8 mouse cellular contexts compared by ENCODE assay signal in genomic region chr19:10576690-10577561, GRCm38 (mm10). TPM values are rescaled to one million over a fixed set of nuclear protein-coding genes. Genes with fewer than 3 reads are reported as not detected.
DNase-seq lines count a peak whose midpoint lies in the region; ATAC-seq and TF ChIP-seq lines count a peak whose summit lies in the region.

Cyb561a3 (plus strand) TSS chr19:10577172.
Tmem138 (minus strand) TSS chr19:10577362.

- peak; percentile 94 for ATAC-seq in embryonic facial prominence, embryonic 15.5 days (ENCODE audit: insufficient number of reproducible peaks, low FRiP score, low TSS enrichment, low read depth)
- ATAC-seq in limb, embryonic 14.5 days (ENCODE audit: low FRiP score, low read depth): peak; percentile 96
- peak; percentile 94 for ATAC-seq in midbrain, postnatal 0 days (ENCODE audit: low FRiP score)

- H3K4me2 ChIP-seq in embryonic facial prominence, embryonic 15.5 days (replicated peaks): peak within 1 kb of the TSS; percentile 66
- H3K4me2 ChIP-seq in limb, embryonic 14.5 days (replicated peaks; ENCODE audit: low read depth, low read length, severe bottlenecking): peak within 1 kb of the TSS; percentile 61
- H3K4me2 ChIP-seq in midbrain, postnatal 0 days (ENCODE audit: low read depth, low read length, poor library complexity, severe bottlenecking): peak within 1 kb of the TSS; percentile 77

- DNase-seq in 416B (ENCODE audit: low read depth): peak; percentile 98
- DNase-seq in heart, adult 8-10 months (ENCODE audit: low spot score): peak; percentile 95
- peak; percentile 96 for DNase-seq in kidney, adult 9 months
- DNase-seq in limb, embryonic 14.5 days (ENCODE audit: low spot score): peak; percentile 96
- DNase-seq in midbrain, postnatal 0 days (ENCODE audit: low spot score): peak; percentile 97
- DNase-seq in spleen, postnatal 14 days (ENCODE audit: low spot score in 2 of 2): peak; percentile 79 to 90

- H3K9me3 ChIP-seq in embryonic facial prominence, embryonic 15.5 days (replicated peaks): no peaks in the 10 kb centered on the region
- no peaks in the 10 kb centered on the region for H3K9me3 ChIP-seq in limb, embryonic 14.5 days (ENCODE audit: control insufficient read depth, low read length)
- H3K9me3 ChIP-seq in midbrain, postnatal 0 days (ENCODE audit: low read length): no peaks in the 10 kb centered on the region

- peak within 1 kb of the TSS; percentile 87 for H3K27ac ChIP-seq in bone marrow, adult 2 months (ENCODE audit: control insufficient read depth, insufficient read depth, low read depth, low read length, poor library complexity)
- H3K27ac ChIP-seq in embryonic facial prominence, embryonic 15.5 days (replicated peaks): peak within 1 kb of the TSS; percentile 90
- peak within 1 kb of the TSS; percentile 79 for H3K27ac ChIP-seq in limb, embryonic 14.5 days (replicated peaks; ENCODE audit: low read depth, low read length)
- H3K27ac ChIP-seq in midbrain, postnatal 0 days (ENCODE audit: low read depth, low read length): peak within 1 kb of the TSS; percentile 92

- peaks cover 28% of the 10 kb centered on the region for H3K36me3 ChIP-seq in embryonic facial prominence, embryonic 15.5 days
- H3K36me3 ChIP-seq in limb, embryonic 14.5 days (ENCODE audit: control insufficient read depth, insufficient read depth, low read length): peaks cover 31% of the 10 kb centered on the region
- H3K36me3 ChIP-seq in midbrain, postnatal 0 days (ENCODE audit: insufficient read depth, low read length): peaks cover 30% of the 10 kb centered on the region

- WGBS in bone marrow, adult 2 months: under 1% methylated on average over 44 of the region's 44 CpGs
- WGBS in embryonic facial prominence, embryonic 15.5 days: under 1% methylated on average over 44 of the region's 44 CpGs
- WGBS in limb, embryonic 14.5 days: under 1% methylated on average over 44 of the region's 44 CpGs
- under 1% methylated on average over 44 of the region's 44 CpGs for WGBS in midbrain, postnatal 0 days

- H3K9ac ChIP-seq in embryonic facial prominence, embryonic 15.5 days: peak within 1 kb of the TSS; percentile 64
- H3K9ac ChIP-seq in limb, embryonic 14.5 days (ENCODE audit: low read depth, low read length, severe bottlenecking): peak within 1 kb of the TSS; percentile 69
- peak within 1 kb of the TSS; percentile 65 for H3K9ac ChIP-seq in midbrain, postnatal 0 days (replicated peaks; ENCODE audit: low read length, poor library complexity, severe bottlenecking)

- peak; percentile 95 for TF ChIP-seq POLR2A in bone marrow, adult 2 months (IDR thresholded peaks at IDR 0.05; ENCODE audit: borderline replicate concordance, control insufficient read depth, low read depth, low read length)
- TF ChIP-seq POLR2A in limb, embryonic 14.5 days (IDR thresholded peaks at IDR 0.05; ENCODE audit: borderline replicate concordance, extremely low read depth, insufficient read depth, insufficient read length): peak; percentile 73; the same call in 1 of the 2 replicates

- H3K4me3 ChIP-seq in bone marrow, adult 2 months (replicated peaks; ENCODE audit: control insufficient read depth, low read depth, low read length): peak within 1 kb of the TSS; percentile 88
- peak within 1 kb of the TSS; percentile 75 for H3K4me3 ChIP-seq in embryonic facial prominence, embryonic 15.5 days (replicated peaks)
- H3K4me3 ChIP-seq in limb, embryonic 14.5 days (replicated peaks; ENCODE audit: low read length): peak within 1 kb of the TSS; percentile 61
- peak within 1 kb of the TSS; percentile 53 for H3K4me3 ChIP-seq in midbrain, postnatal 0 days (ENCODE audit: low read depth, low read length)

- H3K27me3 ChIP-seq in embryonic facial prominence, embryonic 15.5 days: no peaks in the 10 kb centered on the region
- no peaks in the 10 kb centered on the region for H3K27me3 ChIP-seq in limb, embryonic 14.5 days (ENCODE audit: control insufficient read depth, insufficient read depth, low read length)
- H3K27me3 ChIP-seq in midbrain, postnatal 0 days (ENCODE audit: insufficient read depth, low read length): no peaks in the 10 kb centered on the region

- peak; percentile 33; the same call in 1 of the 2 replicates for TF ChIP-seq CTCF in bone marrow, adult 2 months (IDR thresholded peaks at IDR 0.05; ENCODE audit: control insufficient read depth, insufficient read depth, low read length)
- TF ChIP-seq CTCF in midbrain, postnatal 0 days (IDR thresholded peaks at IDR 0.05): peak; percentile 80

- H3K4me1 ChIP-seq in bone marrow, adult 2 months (ENCODE audit: control insufficient read depth, insufficient read depth, low read length): peaks cover 7% of the 10 kb centered on the region; the same call in 1 of the 2 replicates
- H3K4me1 ChIP-seq in embryonic facial prominence, embryonic 15.5 days: peaks cover 17% of the 10 kb centered on the region
- peaks cover 8% of the 10 kb centered on the region for H3K4me1 ChIP-seq in limb, embryonic 14.5 days (ENCODE audit: control insufficient read depth, insufficient read depth, low read length)
- H3K4me1 ChIP-seq in midbrain, postnatal 0 days (ENCODE audit: insufficient read depth, low read length): no peaks in the 10 kb centered on the region

RNA-seq across cellular contexts. Expression of gene Cyb561a3, which starts in this region (rescaled TPM):
- 17.7 and 34.4 TPM in 2 replicates for polyA plus RNA-seq in bone marrow, adult 2 months (2011; ENCODE audit: insufficient read depth, insufficient read length, low replicate concordance, missing spikeins)
- 24.5 and 25.8 TPM in 2 replicates for polyA plus RNA-seq in embryonic facial prominence, embryonic 15.5 days (2015; fragmentation: Nextera tagmentation; extraction: Ambion mirVana)
- total RNA-seq in heart, adult 8-10 months (2022): 10 to 100 TPM; 11.1 to 12.9 (median 12.0) TPM
- 23.1 and 33.0 TPM in 2 replicates for polyA plus RNA-seq in limb, embryonic 14.5 days (2012; rRNA removed)
- 18.9 and 22.3 TPM in 2 replicates for polyA plus RNA-seq in limb, embryonic 14.5 days (2014; fragmentation: Nextera tagmentation; extraction: Ambion mirVana)
- total RNA-seq in midbrain, postnatal 0 days (2014; rRNA removed): 19.1 and 32.0 TPM in 2 replicates
- polyA plus RNA-seq in midbrain, postnatal 0 days (2015; fragmentation: Nextera tagmentation; extraction: Ambion mirVana): 20.3 and 22.2 TPM in 2 replicates

RNA-seq across cellular contexts. Expression of gene Tmem138, which starts in this region (rescaled TPM):
- 7.2 and 16.5 TPM in 2 replicates for polyA plus RNA-seq in bone marrow, adult 2 months (2011; ENCODE audit: insufficient read depth, insufficient read length, low replicate concordance, missing spikeins)
- polyA plus RNA-seq in embryonic facial prominence, embryonic 15.5 days (2015; fragmentation: Nextera tagmentation; extraction: Ambion mirVana): 37.2 and 46.2 TPM in 2 replicates
- total RNA-seq in heart, adult 8-10 months (2022): 1 to 10 TPM; 1.6 to 4.0 (median 2.3) TPM
- 29.7 and 34.2 TPM in 2 replicates for polyA plus RNA-seq in limb, embryonic 14.5 days (2012; rRNA removed)
- polyA plus RNA-seq in limb, embryonic 14.5 days (2014; fragmentation: Nextera tagmentation; extraction: Ambion mirVana): 33.8 and 36.2 TPM in 2 replicates
- 18.5 and 18.8 TPM in 2 replicates for total RNA-seq in midbrain, postnatal 0 days (2014; rRNA removed)
- polyA plus RNA-seq in midbrain, postnatal 0 days (2015; fragmentation: Nextera tagmentation; extraction: Ambion mirVana): 32.4 and 33.1 TPM in 2 replicates

Comparison
In these comparisons a context has a peak if more than half of its experiments do, and no peak if none do; other contexts are left out.
1. Peak in every context shown above with its lines: DNase-seq, ATAC-seq, H3K4me3 ChIP-seq and H3K27ac ChIP-seq.